10 mouse cellular contexts compared by ENCODE assay signal in the genomic region with DNA sequence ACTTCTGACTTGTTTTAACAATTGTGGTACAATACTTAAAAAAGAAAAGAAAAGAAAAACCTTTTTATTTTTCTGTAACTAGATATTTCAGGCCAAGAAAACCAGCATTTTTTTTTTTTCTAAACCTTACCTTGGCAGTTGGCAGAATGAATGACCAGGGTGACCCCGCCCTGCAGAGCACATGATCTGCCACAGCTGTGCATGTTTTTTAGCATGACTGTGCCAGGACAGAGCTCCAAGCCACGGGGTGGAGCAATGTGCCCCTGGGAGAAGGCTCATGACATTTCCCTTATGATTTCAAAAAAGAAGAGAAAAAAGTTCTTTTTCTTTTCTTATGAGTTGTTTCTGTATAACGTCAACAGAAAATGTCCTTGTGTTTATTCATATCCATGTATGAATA. TPM values are rescaled to one million over a fixed set of nuclear protein-coding genes. Genes with fewer than 3 reads are reported as not detected.
DNase-seq lines count a peak whose midpoint lies in the region; ATAC-seq and TF ChIP-seq lines count a peak whose summit lies in the region.
"Had no signal": no experiment of that assay in that cellular context is flagged by ENCODE, and none has a peak within 500 bp of the region (broad histone marks: within the 10 kb centered on the region; RNA-seq: fewer than 3 reads in every experiment).

No protein-coding gene starts in this region.

- peaks cover under 1 to 2% of the 10 kb centered on the region in 2 experiments for H3K36me3 ChIP-seq in CH12.LX (replicated peaks in 1 of 2; ENCODE audit: control insufficient read depth in 1 of 2, insufficient read depth in 1 of 2, low read length in 1 of 2)
- H3K36me3 ChIP-seq in liver, embryonic 16.5 days (ENCODE audit: control insufficient read depth, insufficient read depth), result no peaks in the 10 kb centered on the region
- no peaks in the 10 kb centered on the region for H3K36me3 ChIP-seq in intestine, postnatal 0 days (ENCODE audit: control insufficient read depth, insufficient read depth)
- H3K36me3 ChIP-seq: midbrain, embryonic 12.5 days had no signal

- H3K9me3 ChIP-seq in CH12.LX (replicated peaks; ENCODE audit: low read length), result peaks cover 6% of the 10 kb centered on the region
- H3K9me3 ChIP-seq in liver, embryonic 16.5 days (replicated peaks; ENCODE audit: control insufficient read depth, low read length), result no peaks in the 10 kb centered on the region
- H3K9me3 ChIP-seq in intestine, postnatal 0 days (ENCODE audit: control insufficient read depth), result no peaks in the 10 kb centered on the region
- H3K9me3 ChIP-seq: midbrain, embryonic 12.5 days had no signal

- no peak for TF ChIP-seq POLR2A in CH12.LX (IDR thresholded peaks at IDR 0.05; ENCODE audit: low read depth, low read length)

- dilution Hi-C loops in CH12.LX (cut with MboI; ENCODE audit: extremely low pct_ligation_motif_present, extremely low pct_unique_long_range_greater_than_20kb, low sequenced_read_pairs), result no loop called here

- no peak for TF ChIP-seq RAD21 in CH12.LX (IDR thresholded peaks at IDR 0.05; ENCODE audit: low read depth, low read length)

- no peak for TF ChIP-seq EP300 in CH12.LX (IDR thresholded peaks at IDR 0.05; ENCODE audit: low read length)

- no peak for TF ChIP-seq CTCF in CH12.LX (conservative IDR thresholded peaks at IDR 0.05 in 1 of 2, IDR thresholded peaks at IDR 0.05 in 1 of 2; ENCODE audit: low read depth in 2 of 2, low read length in 2 of 2)
- TF ChIP-seq CTCF in intestine, postnatal 0 days (IDR thresholded peaks at IDR 0.05; ENCODE audit: low read depth), result no peak

- peaks cover 15% of the 10 kb centered on the region for H3K79me2 ChIP-seq in CH12.LX (replicated peaks; ENCODE audit: control insufficient read depth, extremely low read depth, insufficient read depth, poor library complexity, severe bottlenecking)

- no peak overlapping the region for H3K4me2 ChIP-seq in CH12.LX (ENCODE audit: insufficient read depth, low read depth, poor library complexity, severe bottlenecking)
- no peak overlapping the region for H3K4me2 ChIP-seq in liver, embryonic 16.5 days (ENCODE audit: low read depth, low read length)
- H3K4me2 ChIP-seq in intestine, postnatal 0 days (replicated peaks; ENCODE audit: low read depth), result no peak overlapping the region
- H3K4me2 ChIP-seq: midbrain, embryonic 12.5 days had no signal

- in situ Hi-C loops in CH12.LX (cut with MboI; ENCODE audit: low pct_ligation_motif_present, low pct_unique_long_range_greater_than_20kb, low sequenced_read_pairs), result loop anchor here (25.0 kb wide), 1 partner anchor 227 kb away; no protein-coding TSS in a partner anchor

- no peak overlapping the region for H3K9ac ChIP-seq in CH12.LX (ENCODE audit: insufficient read depth, low read depth)
- no peak overlapping the region for H3K9ac ChIP-seq in liver, embryonic 16.5 days (ENCODE audit: low read depth, low read length)
- H3K9ac ChIP-seq in intestine, postnatal 0 days (ENCODE audit: low read depth, low read length), result no peak overlapping the region
- H3K9ac ChIP-seq: midbrain, embryonic 12.5 days had no signal

- H3K4me1 ChIP-seq in CH12.LX (ENCODE audit: control insufficient read depth in 1 of 2, insufficient read depth in 2 of 2), result peaks cover 0 to 43% of the 10 kb centered on the region in 2 experiments; a peak in 3 of 4 replicates
- H3K4me1 ChIP-seq in liver, embryonic 16.5 days (ENCODE audit: control insufficient read depth, low read depth, low read length), result peaks cover 50% of the 10 kb centered on the region
- H3K4me1 ChIP-seq in intestine, postnatal 0 days (replicated peaks; ENCODE audit: control insufficient read depth, insufficient read depth, low read length), result peaks cover 8% of the 10 kb centered on the region

- no peak for ATAC-seq in liver, embryonic 16.5 days (ENCODE audit: low read depth)
- no peak for ATAC-seq in intestine, postnatal 0 days

- no peak overlapping the region for H3K4me3 ChIP-seq in CH12.LX (replicated peaks in 1 of 3; ENCODE audit: low read depth in 2 of 3, low read length in 2 of 3, poor library complexity in 1 of 3)
- H3K4me3 ChIP-seq in liver, embryonic 16.5 days (ENCODE audit: low read depth, low read length), result no peak overlapping the region
- no peak overlapping the region for H3K4me3 ChIP-seq in intestine, postnatal 0 days (ENCODE audit: low read depth, low read length)
- H3K4me3 ChIP-seq: left cerebral cortex, adult 2 months; midbrain, embryonic 12.5 days had no signal

- no peak overlapping the region for H3K27ac ChIP-seq in CH12.LX (ENCODE audit: insufficient read depth, low read depth)
- peak overlapping the region; percentile 9; the same call in 1 of the 2 replicates for H3K27ac ChIP-seq in liver, embryonic 16.5 days (ENCODE audit: low read length)
- H3K27ac ChIP-seq in intestine, postnatal 0 days (ENCODE audit: low read depth, low read length), result no peak overlapping the region
- H3K27ac ChIP-seq: left cerebral cortex, adult 2 months; midbrain, embryonic 12.5 days had no signal

- WGBS in liver, embryonic 16.5 days (ENCODE audit: insufficient replicate concordance), result 51% methylated on average over 3 of the region's 3 CpGs
- WGBS in intestine, postnatal 0 days, result 47% methylated on average over 3 of the region's 3 CpGs

- DNase-seq in CH12.LX (ENCODE audit: extremely low read depth), result peak; percentile 45
- peak; percentile 80 for DNase-seq in adrenal gland, adult 2 months
- DNase-seq in heart, adult 8-10 months (ENCODE audit: low spot score), result peak; percentile 58
- no peak for DNase-seq in thymus, postnatal 10 days (ENCODE audit: low spot score in 2 of 2)
- DNase-seq in thymus, postnatal 4 days, result no peak
- DNase-seq: thymus, postnatal 14 days had no signal

- no peaks in the 10 kb centered on the region for H3K27me3 ChIP-seq in CH12.LX (replicated peaks)
- H3K27me3 ChIP-seq in liver, embryonic 16.5 days (ENCODE audit: control insufficient read depth, insufficient read depth, low read depth, low read length), result no peaks in the 10 kb centered on the region
- H3K27me3 ChIP-seq in intestine, postnatal 0 days (replicated peaks; ENCODE audit: control insufficient read depth, insufficient read depth, low read length), result no peaks in the 10 kb centered on the region
- H3K27me3 ChIP-seq: midbrain, embryonic 12.5 days had no signal

TF ChIP-seq in CH12.LX, 34 proteins besides CTCF, POLR2A, EP300 and RAD21:
- TF ChIP-seq MAX (IDR thresholded peaks at IDR 0.05; ENCODE audit: low read length) (no peak), ZKSCAN1 (IDR thresholded peaks at IDR 0.05; ENCODE audit: borderline replicate concordance, low read depth, low read length) (no peak), USF1 (IDR thresholded peaks at IDR 0.05; ENCODE audit: low read depth, low read length) (peak; percentile 31; the same call in 1 of the 2 replicates), ZNF384 (IDR thresholded peaks at IDR 0.05; ENCODE audit: low read depth, low read length) (peak; percentile 68), BHLHE40 (IDR thresholded peaks at IDR 0.05; ENCODE audit: low read depth, low read length) (peak; percentile 66), RCOR1 (conservative IDR thresholded peaks at IDR 0.05; ENCODE audit: low read depth, low read length) (no peak), IRF4 (IDR thresholded peaks at IDR 0.05; ENCODE audit: low read depth, low read length) (no peak), MEF2A (IDR thresholded peaks at IDR 0.05; ENCODE audit: borderline replicate concordance, low read depth, low read length) (no peak), ETS1 (conservative IDR thresholded peaks at IDR 0.05; ENCODE audit: low read depth, low read length) (peak; percentile 42)

RNA-seq across cellular contexts. Expression of a gene that starts 5.1 kb away (rescaled TPM):
- total RNA-seq in CH12.LX (2012; rRNA removed), result 40.6 and 43.2 TPM in 2 replicates
- 33.4 and 59.1 TPM in 2 replicates for total RNA-seq in CH12.LX (2014; rRNA removed)
- polyA plus RNA-seq in CH12.LX (2012; ENCODE audit: insufficient read length, low read depth), result 67.6 and 82.6 TPM in 2 replicates
- total RNA-seq in adrenal gland, adult 2 months (2021), result 100 to 1,000 TPM; 122 to 130 TPM
- polyA plus RNA-seq in adrenal gland, adult 2 months (2012; rRNA removed), result 7.4 and 9.6 TPM in 2 replicates
- 10 to 100 TPM; 42.9 to 57.8 (median 53.9) TPM for total RNA-seq in heart, adult 8-10 months (2022)
- 37.6 and 40.5 TPM in 2 replicates for polyA plus RNA-seq in liver, embryonic 16.5 days (2015; fragmentation: Nextera tagmentation; extraction: Ambion mirVana)
- polyA plus RNA-seq in intestine, postnatal 0 days (2015; fragmentation: Nextera tagmentation; extraction: Ambion mirVana), result 53.6 and 55.0 TPM in 2 replicates

RNA-seq across cellular contexts. Expression of a gene that starts 5.3 kb away (rescaled TPM):
- total RNA-seq in CH12.LX (2012; rRNA removed), result 10.6 and 10.7 TPM in 2 replicates
- 4.8 and 5.5 TPM in 2 replicates for total RNA-seq in CH12.LX (2014; rRNA removed)
- polyA plus RNA-seq in CH12.LX (2012; ENCODE audit: insufficient read length, low read depth), result 13.9 and 15.6 TPM in 2 replicates
- total RNA-seq in adrenal gland, adult 2 months (2021), result 10 to 100 TPM; 12.3 to 16.6 TPM
- polyA plus RNA-seq in adrenal gland, adult 2 months (2012; rRNA removed), result 35.7 and 42.8 TPM in 2 replicates
- 1 to 10 TPM; 5.0 to 7.7 (median 6.1) TPM for total RNA-seq in heart, adult 8-10 months (2022)
- polyA plus RNA-seq in liver, embryonic 16.5 days (2015; fragmentation: Nextera tagmentation; extraction: Ambion mirVana), result 5.9 and 7.2 TPM in 2 replicates
- 11.8 and 12.0 TPM in 2 replicates for polyA plus RNA-seq in intestine, postnatal 0 days (2015; fragmentation: Nextera tagmentation; extraction: Ambion mirVana)

Comparison
In these comparisons a context has a peak if more than half of its experiments do, and no peak if none do; other contexts are left out.
1. DNase-seq: peak in CH12.LX (single experiment), adrenal gland, adult 2 months (single experiment) and heart, adult 8-10 months (single experiment); none in thymus, postnatal 10 days (0 of 2) and thymus, postnatal 4 days (single experiment).